Mouse (Mus musculus): ENCODE measurements around the gene Vmn1r75.

Gene Vmn1r75

GRCm38 (mm10) chr7:11874330-11874729 is at the start of gene Vmn1r75:
Gene Vmn1r75, plus strand, starts transcription at chr7:11874630.

GRCm38 (mm10) chr7:11833680-11834079 is 40.8 kb upstream of the Vmn1r75 start, which contains the start of gene Vmn1r74:
Gene Vmn1r74, plus strand, starts transcription at chr7:11833980.
- 74% methylated on average over 2 of the region's 2 CpGs for WGBS

All from cerebral cortex, adult 2 months (tissue).